Mouse (Mus musculus): Measurements from ENCODE around the gene Aip. TPM values are rescaled to one million over a fixed set of nuclear protein-coding genes. Genes with fewer than 3 reads are reported as not detected.

Aip gene
- 206 TPM for polyA plus RNA-seq (2017; shearing (Covaris generic))

DNA sequence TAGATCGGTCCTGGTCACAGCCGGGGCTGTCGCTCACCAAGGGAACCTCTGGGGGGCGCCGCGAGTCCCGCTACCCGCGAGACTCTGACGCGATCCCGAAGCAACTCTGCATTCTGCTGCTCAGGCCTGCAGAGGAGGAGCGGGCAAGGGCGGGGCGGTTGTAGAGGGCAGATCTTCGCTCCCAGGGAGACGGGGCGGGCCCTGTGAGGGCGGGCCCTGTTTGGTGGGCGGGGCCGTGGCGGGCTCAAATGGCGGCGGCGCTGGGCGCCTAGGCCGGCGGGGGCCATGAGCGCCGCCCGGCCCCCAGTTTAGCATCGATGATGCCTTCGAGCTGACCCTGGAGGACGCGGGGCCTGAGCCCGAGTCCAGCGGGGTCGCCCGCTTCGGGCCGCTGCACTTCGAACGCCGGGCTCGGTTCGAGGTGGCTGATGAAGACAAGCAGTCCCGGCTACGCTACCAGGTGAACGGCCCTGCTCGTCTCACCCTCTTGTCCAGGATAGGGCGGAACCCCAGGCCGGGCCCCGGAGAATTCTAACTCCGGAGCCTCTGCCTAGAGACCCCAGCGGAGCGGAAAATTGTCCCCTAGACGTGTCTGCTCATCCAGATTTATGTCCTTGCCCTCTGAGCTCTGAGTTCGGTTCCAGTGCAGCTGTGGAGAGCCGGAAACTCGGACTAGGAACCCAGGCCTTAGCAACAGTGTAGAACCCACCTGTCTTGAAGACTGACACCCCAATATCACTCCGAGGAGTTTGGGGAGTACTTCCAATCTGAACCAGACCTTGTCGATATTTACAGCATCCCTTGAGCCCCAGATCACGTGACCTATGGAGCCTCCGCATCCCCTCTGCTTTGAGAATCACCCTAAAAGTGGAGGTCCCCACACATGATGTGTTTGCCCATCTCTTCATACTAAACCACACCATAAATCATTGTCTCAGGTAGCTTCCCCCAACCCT, at the start of gene Aip:
TSS of gene Aip (minus strand) at position 118 of the 956 bp plus-strand sequence.

DNA sequence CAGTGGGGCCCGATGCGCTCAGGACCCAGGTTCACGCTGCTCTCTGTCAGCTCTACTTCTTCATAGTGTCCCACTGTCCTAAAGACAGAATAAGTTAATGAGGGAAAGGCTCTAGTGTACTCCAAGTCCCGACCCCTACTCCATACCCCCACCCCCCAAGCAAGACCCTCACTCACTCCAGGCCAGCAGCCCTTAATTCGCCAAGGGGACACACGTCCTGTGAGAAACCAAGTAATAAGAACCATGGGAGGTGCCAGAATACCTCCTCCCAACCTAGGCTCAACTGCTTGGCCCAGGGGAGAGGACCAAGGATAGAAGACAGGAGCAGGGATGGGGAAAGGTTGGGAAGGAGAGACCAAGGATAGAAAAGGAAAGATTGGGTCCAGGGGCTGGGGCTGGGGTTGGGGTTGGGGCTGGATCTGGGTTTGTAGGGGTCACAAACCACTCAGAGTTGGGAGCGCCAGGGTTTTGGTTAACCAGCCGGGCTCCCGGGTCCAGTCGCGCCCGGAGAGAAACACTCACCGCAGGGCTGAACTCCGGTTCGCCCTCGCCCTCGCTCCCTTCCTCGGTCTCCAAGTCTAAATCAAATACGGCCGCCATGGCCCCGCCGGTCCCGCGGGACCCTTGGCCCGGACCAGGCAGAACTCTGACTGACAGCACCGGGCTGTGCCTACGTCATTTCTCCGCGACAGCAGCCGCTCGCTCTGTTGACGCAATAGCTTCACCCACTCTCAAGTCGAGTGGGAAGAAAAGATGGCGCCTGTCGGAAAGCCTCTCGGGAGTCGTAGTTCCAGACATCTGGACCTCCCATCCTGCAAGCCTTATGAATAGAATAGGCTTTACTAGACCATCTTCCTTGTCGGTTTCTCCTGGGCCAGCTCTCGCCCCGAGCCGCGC, 37.2 kb upstream of the Aip start, which contains the start of gene Rps6kb2:
TSS of gene Rps6kb2 (minus strand) at position 709 of the 897 bp plus-strand sequence.

DNA sequence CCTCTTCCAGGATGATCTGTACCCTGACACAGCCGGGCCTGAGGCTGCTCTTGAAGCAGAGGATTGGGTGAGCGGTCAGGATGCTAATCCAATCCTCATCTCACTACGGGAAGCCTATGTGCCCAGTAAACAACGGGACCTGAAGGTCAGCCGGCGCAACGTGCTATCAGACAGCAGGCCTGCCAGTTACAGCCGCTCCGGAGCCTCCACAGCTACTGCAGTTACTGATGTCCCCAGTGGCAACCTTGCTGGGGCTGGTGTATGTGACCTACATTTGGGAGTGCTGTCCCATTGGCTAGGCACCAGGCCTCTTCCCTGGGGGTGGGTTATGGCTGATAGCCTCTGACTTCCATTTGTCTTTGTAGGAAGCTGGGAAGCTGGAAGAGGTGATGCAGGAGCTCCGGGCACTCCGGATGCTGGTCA, 27.6 kb upstream of the Aip start, which contains the start of gene Ptprcap:
TSS of gene Ptprcap (plus strand) at position 373 of the 423 bp plus-strand sequence.

DNA sequence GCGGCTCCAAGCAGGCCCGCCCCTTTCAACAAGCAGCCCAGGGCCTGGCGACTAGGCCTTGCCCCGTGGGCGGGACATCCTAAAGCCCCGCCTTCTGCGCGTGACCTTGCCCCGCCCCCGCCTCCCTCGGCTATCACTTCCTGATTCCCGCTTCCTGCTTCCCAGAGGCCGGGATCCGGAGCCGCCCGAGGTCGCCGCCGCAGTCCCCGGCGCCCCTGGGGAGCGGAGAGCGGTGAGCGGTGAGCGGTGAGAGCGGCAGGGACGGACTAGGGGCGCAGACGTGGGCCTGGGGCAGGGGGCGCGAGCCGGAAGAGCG, 22.8 kb upstream of the Aip start, which contains the start of gene Coro1b:
TSS of gene Coro1b (plus strand) at position 129 of the 316 bp plus-strand sequence.

DNA sequence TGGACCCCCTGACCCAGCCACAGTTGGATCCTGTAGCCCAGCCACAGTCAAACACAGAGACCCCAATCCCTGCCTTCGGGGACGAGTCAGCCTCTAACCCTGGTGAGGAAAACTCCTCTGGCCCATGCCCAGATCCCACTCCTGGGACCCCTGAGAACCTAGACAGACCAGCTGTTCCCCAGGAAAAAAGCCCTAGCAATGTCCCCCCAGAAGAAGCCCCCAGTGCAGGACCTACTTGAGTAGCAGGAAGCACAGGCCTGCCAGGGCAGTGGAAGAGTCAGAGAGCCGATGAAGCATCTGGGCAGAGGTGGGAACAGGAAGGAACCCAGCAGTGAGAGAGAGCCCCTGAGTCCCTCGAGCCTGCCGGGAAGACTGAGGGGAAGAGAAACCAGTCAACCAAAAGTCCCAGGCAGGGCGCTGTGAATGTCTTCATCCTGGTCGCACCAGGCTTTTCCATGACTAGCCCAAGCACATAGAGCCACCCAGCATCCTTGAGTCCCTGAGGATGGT, 18.2 kb upstream of the Aip start, which contains the start of gene Cabp4:
TSS of gene Cabp4 (minus strand) at position 275 of the 510 bp plus-strand sequence.

DNA sequence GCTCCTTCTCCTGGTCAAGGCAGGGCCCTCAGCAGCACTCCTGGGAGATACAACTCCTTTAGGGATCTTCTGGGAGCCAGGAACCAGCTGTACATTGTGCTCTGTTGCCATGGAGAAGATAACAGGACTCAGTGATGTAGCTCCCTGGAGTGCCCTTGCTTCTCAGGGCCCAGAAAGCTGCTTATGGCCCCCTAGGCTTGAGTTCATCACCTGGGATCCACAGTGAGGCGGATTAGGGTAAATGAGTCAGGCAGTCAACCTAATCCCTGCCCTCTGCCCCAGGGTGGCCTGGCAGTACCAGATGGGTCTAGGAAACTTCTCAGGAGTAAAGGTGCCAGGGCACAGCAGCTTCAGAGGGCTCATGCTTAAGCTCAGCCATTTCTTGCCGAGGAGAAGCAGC, 13.8 kb upstream of the Aip start, which contains the start of gene Gpr152:
TSS of gene Gpr152 (plus strand) at position 342 of the 400 bp plus-strand sequence.

DNA sequence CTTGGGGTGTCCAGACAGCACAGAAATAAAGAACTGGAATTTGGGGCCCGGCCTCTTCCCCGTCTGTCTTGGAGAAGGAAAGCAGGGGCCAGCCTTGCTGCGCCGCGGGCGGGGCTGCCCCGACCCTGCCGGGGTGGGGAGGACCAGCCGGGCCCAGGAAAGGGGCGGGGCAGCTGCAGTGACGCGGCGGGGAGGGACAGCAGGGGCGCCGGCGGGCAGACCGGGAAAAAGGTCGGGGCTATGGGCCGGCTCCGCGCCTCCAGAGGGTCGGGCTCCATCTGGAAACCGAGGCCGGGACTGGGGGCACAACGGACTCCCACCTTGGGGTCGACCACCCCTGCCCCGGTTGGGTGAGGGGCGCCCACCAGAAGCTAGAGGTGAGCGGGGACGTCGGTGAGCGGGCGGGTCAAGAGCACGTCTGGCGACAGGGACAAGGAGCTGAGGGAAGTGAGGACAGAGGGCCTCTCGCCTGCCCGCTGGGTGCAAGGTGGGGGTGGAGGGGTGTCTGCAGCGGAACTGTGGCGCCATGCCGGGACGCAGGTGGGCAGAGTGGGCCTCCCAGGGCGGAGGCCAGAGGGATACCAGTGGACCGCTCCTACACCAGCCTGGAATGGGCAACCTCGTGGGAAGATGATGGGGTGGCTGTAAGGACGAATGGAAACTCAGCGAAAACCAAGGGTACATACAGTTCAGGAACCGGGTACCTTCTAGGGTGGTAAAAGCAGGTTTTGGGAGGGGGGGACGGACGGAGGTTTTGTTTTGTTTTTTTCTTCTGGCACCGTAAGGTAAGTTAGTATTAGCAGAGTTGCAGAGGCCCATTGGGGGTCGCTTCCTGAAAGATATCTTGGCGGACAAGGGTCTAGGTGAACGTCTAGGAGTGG, 25.6 kb downstream of the Aip start, which contains the start of gene Pitpnm1:
TSS of gene Pitpnm1 (plus strand) at position 162 of the 881 bp plus-strand sequence.

DNA sequence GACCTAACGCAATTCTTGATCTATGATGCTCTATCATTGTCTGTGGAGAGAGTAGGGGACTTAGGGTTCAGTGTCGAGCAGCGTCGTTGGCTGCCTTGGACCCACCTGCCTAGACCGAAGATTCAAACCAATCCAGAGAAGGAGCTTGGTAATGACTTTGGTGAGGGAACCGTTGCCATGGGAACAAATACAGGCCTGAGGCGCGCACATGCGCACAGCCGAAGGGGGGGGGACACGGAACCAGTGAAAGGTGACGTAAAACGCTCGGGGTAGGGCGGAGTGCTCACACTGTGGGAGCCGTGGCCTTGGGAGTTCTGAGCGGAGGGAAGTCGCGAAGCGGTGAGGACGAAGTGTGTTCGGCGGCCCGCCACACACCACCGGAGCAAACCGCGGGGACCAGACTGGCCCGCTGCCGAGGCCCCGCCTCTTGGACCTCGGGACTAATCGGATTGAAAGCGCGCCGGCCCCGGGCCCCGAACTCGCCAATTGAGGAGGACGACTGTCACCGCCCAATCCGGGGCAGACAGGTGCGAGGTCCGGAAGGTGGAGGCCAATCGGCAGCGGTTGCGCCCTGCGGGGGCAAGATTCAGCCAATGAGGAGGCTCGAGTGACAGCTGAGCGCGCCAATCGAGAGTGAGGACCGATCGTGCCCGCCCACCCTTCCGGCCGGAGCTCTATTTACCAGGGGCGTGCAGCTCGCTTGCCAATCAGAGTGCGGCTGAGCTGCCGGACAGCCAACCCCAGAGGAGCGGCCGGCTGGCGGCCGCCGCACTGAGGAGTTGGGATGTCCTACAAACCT, 28.8 kb downstream of the Aip start, which contains the start of gene Cdk2ap2:
TSS of gene Cdk2ap2 (plus strand) at position 541 of the 799 bp plus-strand sequence.

DNA sequence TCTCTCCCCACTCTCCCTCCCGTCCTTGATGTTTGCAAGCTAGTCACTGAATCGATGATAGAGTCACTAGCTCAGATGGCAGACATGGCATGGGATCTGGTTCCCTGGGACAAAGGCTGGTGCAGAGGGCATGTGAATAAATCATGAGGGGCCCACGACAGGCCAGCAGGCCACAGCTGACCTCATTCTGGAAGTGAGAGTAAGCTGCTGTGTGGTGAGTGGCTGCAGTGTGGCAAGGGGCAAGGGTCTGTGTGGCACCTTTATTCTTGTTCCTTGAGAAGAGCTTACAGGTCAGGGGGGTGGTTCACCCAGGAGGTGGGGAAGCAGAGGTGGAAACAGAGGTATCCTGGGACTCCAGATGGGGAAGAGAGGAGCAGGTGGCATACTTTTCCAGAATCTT, 44.3 kb downstream of the Aip start, which contains the start of gene Cabp2:
TSS of gene Cabp2 (plus strand) at position 185 of the 400 bp plus-strand sequence.

Other genes with a start within 250 kb of the Aip start
- gene Tcirg1, start 218.7 kb downstream of the Aip start, polyA plus RNA-seq (2017; shearing (Covaris generic)): 71.7 TPM
- gene Ndufs8, start 213.1 kb downstream of the Aip start, polyA plus RNA-seq (2017; shearing (Covaris generic)): 230 TPM
- 0.75 TPM for gene Aldh3b1, start 196.1 kb downstream of the Aip start, polyA plus RNA-seq (2017; shearing (Covaris generic))
- 58.1 TPM for gene Unc93b1, start 190.7 kb downstream of the Aip start, polyA plus RNA-seq (2017; shearing (Covaris generic))
- not detected for gene Aldh3b3, start 167.2 kb downstream of the Aip start, polyA plus RNA-seq (2017; shearing (Covaris generic))
- gene Aldh3b2, start 153.5 kb downstream of the Aip start, polyA plus RNA-seq (2017; shearing (Covaris generic)): not detected
- 0.40 TPM for gene Acy3, start 139.3 kb downstream of the Aip start, polyA plus RNA-seq (2017; shearing (Covaris generic))
- gene Tbx10, start 133.1 kb downstream of the Aip start, polyA plus RNA-seq (2017; shearing (Covaris generic)): 0.16 TPM
- gene Nudt8, start 125.3 kb downstream of the Aip start, polyA plus RNA-seq (2017; shearing (Covaris generic)): 8.7 TPM
- 1.8 TPM for gene Gm49405, start 125.2 kb downstream of the Aip start, polyA plus RNA-seq (2017; shearing (Covaris generic))
- 1.7 TPM for gene Doc2g, start 122.5 kb downstream of the Aip start, polyA plus RNA-seq (2017; shearing (Covaris generic))
- gene Ndufv1, start 113.1 kb downstream of the Aip start, polyA plus RNA-seq (2017; shearing (Covaris generic)): 155 TPM
- 631 TPM for gene Gstp1, start 87.9 kb downstream of the Aip start, polyA plus RNA-seq (2017; shearing (Covaris generic))
- gene Gstp2, start 79.8 kb downstream of the Aip start, polyA plus RNA-seq (2017; shearing (Covaris generic)): 3.4 TPM
- 112 TPM for gene Gstp3, start 66.3 kb downstream of the Aip start, polyA plus RNA-seq (2017; shearing (Covaris generic))
- not detected for gene Cabp2, start 44.3 kb downstream of the Aip start, polyA plus RNA-seq (2017; shearing (Covaris generic))
- gene Cdk2ap2, start 28.7 kb downstream of the Aip start, polyA plus RNA-seq (2017; shearing (Covaris generic)): 956 TPM
- gene Pitpnm1, start 25.9 kb downstream of the Aip start, polyA plus RNA-seq (2017; shearing (Covaris generic)): 367 TPM
- gene Gpr152, start 13.9 kb upstream of the Aip start, polyA plus RNA-seq (2017; shearing (Covaris generic)): 0.07 TPM
- 0.39 TPM for gene Cabp4, start 18.2 kb upstream of the Aip start, polyA plus RNA-seq (2017; shearing (Covaris generic))
- 477 TPM for gene Coro1b, start 22.8 kb upstream of the Aip start, polyA plus RNA-seq (2017; shearing (Covaris generic))
- gene Ptprcap, start 27.7 kb upstream of the Aip start, polyA plus RNA-seq (2017; shearing (Covaris generic)): 1,844 TPM
- 49.2 TPM for gene Rps6kb2, start 37.5 kb upstream of the Aip start, polyA plus RNA-seq (2017; shearing (Covaris generic))
- 6.9 TPM for gene Carns1, start 49.6 kb upstream of the Aip start, polyA plus RNA-seq (2017; shearing (Covaris generic))
- gene Tbc1d10c, start 65.4 kb upstream of the Aip start, polyA plus RNA-seq (2017; shearing (Covaris generic)): 832 TPM
- 1,230 TPM for gene Ppp1ca, start 66.2 kb upstream of the Aip start, polyA plus RNA-seq (2017; shearing (Covaris generic))
- gene Rad9a, start 75.8 kb upstream of the Aip start, polyA plus RNA-seq (2017; shearing (Covaris generic)): 81.5 TPM
- gene Clcf1, start 88.4 kb upstream of the Aip start, polyA plus RNA-seq (2017; shearing (Covaris generic)): 24.8 TPM
- gene AC109138.7, start 88.5 kb upstream of the Aip start, polyA plus RNA-seq (2017; shearing (Covaris generic)): not detected
- 138 TPM for gene Pold4, start 106.0 kb upstream of the Aip start, polyA plus RNA-seq (2017; shearing (Covaris generic))
- 1.1 TPM for gene Ssh3, start 143.3 kb upstream of the Aip start, polyA plus RNA-seq (2017; shearing (Covaris generic))
- 5.1 TPM for gene Ankrd13d, start 157.3 kb upstream of the Aip start, polyA plus RNA-seq (2017; shearing (Covaris generic))
- 58.4 TPM for gene Grk2, start 180.4 kb upstream of the Aip start, polyA plus RNA-seq (2017; shearing (Covaris generic))

Data from activated CD4-positive, CD25-positive, alpha-beta regulatory T cell, adult 9 weeks (primary cell).